Mouse (Mus musculus): ENCODE measurements around the gene Phkb. TPM values are rescaled to one million over a fixed set of nuclear protein-coding genes. Genes with fewer than 3 reads are reported as not detected.

Phkb gene
- polyA plus RNA-seq, 1 experiment from 2014 or later = 64.5 TPM

DNA sequence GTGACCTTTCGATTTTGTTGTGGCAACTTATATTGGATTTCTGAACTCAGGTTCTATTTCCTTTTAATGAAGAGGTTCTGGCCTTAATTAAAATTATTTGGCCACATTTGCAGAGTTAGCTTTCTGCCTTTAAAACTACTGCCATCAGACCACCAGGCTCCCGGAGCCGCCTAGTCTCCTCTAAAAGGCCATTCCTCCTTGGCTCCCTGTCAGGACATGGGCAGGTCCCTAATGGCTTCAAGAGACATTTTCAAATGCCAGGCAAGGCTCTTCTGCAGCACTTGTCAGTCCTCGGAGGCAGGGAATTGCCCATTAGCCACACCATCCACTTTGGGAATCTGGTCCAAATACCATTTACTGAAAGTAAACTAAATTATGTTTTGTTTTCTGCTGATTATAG, 242.6 kb downstream of the Phkb start:
- Histone ChIP-seq H3K36me3 (ENCODE audit: control insufficient read depth, insufficient read depth, low read length) (no peaks in the 10 kb centered on the region), H3K4me3 (ENCODE audit: low read depth, low read length) (no peak overlapping the region), H3K27ac (ENCODE audit: low read depth, low read length) (no peak overlapping the region), H3K9ac (ENCODE audit: low read depth, low read length) (no peak overlapping the region), H3K4me2 (no peak overlapping the region), H3K4me1 (ENCODE audit: control insufficient read depth, insufficient read depth, low read length) (no peaks in the 10 kb centered on the region), H3K27me3 (ENCODE audit: control insufficient read depth, insufficient read depth, low read length) (no peaks in the 10 kb centered on the region), H3K9me3 (replicated peaks; ENCODE audit: control insufficient read depth, low read length) (no peaks in the 10 kb centered on the region)
- WGBS (ENCODE audit: insufficient replicate concordance) = 64% methylated on average over 4 of the region's 4 CpGs
- no peak for ATAC-seq (replicated peaks; ENCODE audit: insufficient number of reproducible peaks, low FRiP score, low TSS enrichment)

DNA sequence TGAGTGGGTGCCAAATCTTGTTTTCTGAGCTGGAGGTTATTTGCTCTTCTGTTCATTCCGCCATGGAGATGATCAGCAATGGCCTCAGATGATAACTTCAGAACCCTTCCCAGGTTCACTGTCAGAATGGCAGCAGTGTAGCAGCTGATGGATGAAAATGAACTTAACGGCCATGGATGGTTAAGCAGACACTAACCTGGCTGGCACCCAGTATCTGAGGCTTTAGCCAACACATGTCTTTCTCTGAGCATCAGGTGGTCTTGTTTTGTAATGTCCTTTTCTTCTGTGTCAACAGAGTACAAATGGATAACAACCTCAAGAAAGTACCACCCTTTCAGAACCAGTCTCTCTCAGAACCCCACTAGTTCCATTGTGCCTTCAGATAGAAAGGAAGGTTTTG, 246.0 kb downstream of the Phkb start:
- no peaks in the 10 kb centered on the region for H3K9me3 ChIP-seq (replicated peaks; ENCODE audit: control insufficient read depth, low read length)
- no peaks in the 10 kb centered on the region for H3K27me3 ChIP-seq (ENCODE audit: control insufficient read depth, insufficient read depth, low read length)
- H3K27ac ChIP-seq (ENCODE audit: low read depth, low read length) = no peak overlapping the region
- no peaks in the 10 kb centered on the region for H3K4me1 ChIP-seq (ENCODE audit: control insufficient read depth, insufficient read depth, low read length)
- no peak overlapping the region for H3K4me3 ChIP-seq (ENCODE audit: low read depth, low read length)
- H3K9ac ChIP-seq (ENCODE audit: low read depth, low read length) = no peak overlapping the region
- no peak for ATAC-seq (replicated peaks; ENCODE audit: insufficient number of reproducible peaks, low FRiP score, low TSS enrichment)
- no peak overlapping the region for H3K4me2 ChIP-seq
- WGBS (ENCODE audit: insufficient replicate concordance) = 79% methylated on average over 2 of the region's 2 CpGs
- H3K36me3 ChIP-seq (ENCODE audit: control insufficient read depth, insufficient read depth, low read length) = no peaks in the 10 kb centered on the region

DNA sequence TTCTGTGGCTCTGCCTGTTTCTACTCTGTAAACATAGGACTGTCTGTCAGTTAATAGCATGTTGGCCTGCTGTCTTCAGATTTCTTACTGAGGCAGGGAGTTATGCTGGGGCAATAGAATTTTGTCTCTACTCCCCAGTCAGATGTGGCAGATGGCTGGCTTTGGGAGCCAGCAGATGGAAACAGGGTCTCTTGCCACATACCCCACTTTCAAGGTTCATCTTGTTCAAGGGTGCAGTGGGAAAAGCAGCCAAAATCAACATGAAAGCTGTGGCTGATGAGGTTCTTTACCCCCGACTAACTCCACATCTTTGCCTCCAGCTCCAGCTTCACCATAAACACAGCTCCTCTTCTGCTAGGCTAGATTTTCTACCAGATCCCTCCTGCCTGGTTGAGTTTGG, 246.7 kb downstream of the Phkb start:
- WGBS (ENCODE audit: insufficient replicate concordance) = 74% methylated on average over 1 of the region's 1 CpGs
- no peak for ATAC-seq (replicated peaks; ENCODE audit: insufficient number of reproducible peaks, low FRiP score, low TSS enrichment)
- no peaks in the 10 kb centered on the region for H3K36me3 ChIP-seq (ENCODE audit: control insufficient read depth, insufficient read depth, low read length)
- no peaks in the 10 kb centered on the region for H3K27me3 ChIP-seq (ENCODE audit: control insufficient read depth, insufficient read depth, low read length)
- H3K9ac ChIP-seq (ENCODE audit: low read depth, low read length) = no peak overlapping the region
- H3K9me3 ChIP-seq (replicated peaks; ENCODE audit: control insufficient read depth, low read length) = no peaks in the 10 kb centered on the region
- H3K4me2 ChIP-seq = no peak overlapping the region
- H3K4me3 ChIP-seq (ENCODE audit: low read depth, low read length) = no peak overlapping the region
- no peaks in the 10 kb centered on the region for H3K4me1 ChIP-seq (ENCODE audit: control insufficient read depth, insufficient read depth, low read length)
- no peak overlapping the region for H3K27ac ChIP-seq (ENCODE audit: low read depth, low read length)

- 78% methylated on average over 10 of the region's 10 CpGs for WGBS (ENCODE audit: insufficient replicate concordance)
- Histone ChIP-seq H3K9me3 (replicated peaks; ENCODE audit: control insufficient read depth, low read length) (no peaks in the 10 kb centered on the region), H3K27ac (ENCODE audit: low read depth, low read length) (no peak overlapping the region), H3K4me1 (ENCODE audit: control insufficient read depth, insufficient read depth, low read length) (no peaks in the 10 kb centered on the region), H3K27me3 (ENCODE audit: control insufficient read depth, insufficient read depth, low read length) (no peaks in the 10 kb centered on the region), H3K4me2 (no peak overlapping the region), H3K9ac (ENCODE audit: low read depth, low read length) (no peak overlapping the region), H3K36me3 (ENCODE audit: control insufficient read depth, insufficient read depth, low read length) (no peaks in the 10 kb centered on the region), H3K4me3 (ENCODE audit: low read depth, low read length) (no peak overlapping the region)
- no peak for ATAC-seq (replicated peaks; ENCODE audit: insufficient number of reproducible peaks, low FRiP score, low TSS enrichment)
These were observed 249.9 kb downstream of the Phkb start for GRCm38 (mm10) chr8:86090666-86091065.

Other genes starting within 250 kb of the Phkb start
- 6.7 and 6.9 TPM in 2 replicates for gene Neto2, start 140.0 kb upstream of the Phkb start, polyA plus RNA-seq (2014; fragmentation: Nextera tagmentation; extraction: Ambion mirVana)
- 75.3 and 86.1 TPM in 2 replicates for gene Itfg1, start within 50 bp of the Phkb start, polyA plus RNA-seq (2014; fragmentation: Nextera tagmentation; extraction: Ambion mirVana)